Mouse (Mus musculus) megakaryocyte, embryonic 14.5 days (primary cell): ENCODE measurements around the gene 1700028K03Rik. TPM values are rescaled to one million over a fixed set of nuclear protein-coding genes. Genes with fewer than 3 reads are reported as not detected.

Experiments used
- H3K27me3 ChIP-seq: replicated peaks from 2 replicates; pipeline ENCODE3; 2012; ENCODE audit warnings: inconsistent platforms
- H3K36me3 ChIP-seq: replicated peaks from 2 replicates; pipeline ENCODE3; 2012; ENCODE audit warnings: low read length, inconsistent platforms, mixed read lengths
- H3K4me1 ChIP-seq: 2 replicates; pipeline ENCODE4 v1.6.1; 2012; ENCODE audit warnings: inconsistent platforms
- H3K4me3 ChIP-seq: replicated peaks from 2 replicates; pipeline ENCODE3; 2012; ENCODE audit warnings: moderate library complexity, mild to moderate bottlenecking, inconsistent platforms
- H3K9me3 ChIP-seq: 2 replicates; pipeline ENCODE4 v1.6.1; 2012; ENCODE audit warnings: inconsistent platforms
- FLI1 ChIP-seq: IDR thresholded peaks from 2 replicates; pipeline ENCODE4 v1.6.1; 2012; ENCODE audit warnings: low read length, inconsistent platforms, mixed read lengths
- GATA1 ChIP-seq: IDR thresholded peaks from 3 replicates; pipeline ENCODE4 v1.6.1; 2012; ENCODE audit warnings: mixed read lengths, low read length, inconsistent platforms, borderline replicate concordance
- polyA plus RNA-seq: library from polyadenylated mRNA; stranded (reverse); fragments of >175 nt; gene quantifications from 2 replicates; pipeline ENCODE4 v1.2.3, GENCODE M21; 2012; ENCODE audit warnings: low replicate concordance; ENCODE audit not compliant: insufficient read depth

The 1700028K03Rik gene
- not detected in 2 replicates for polyA plus RNA-seq

GRCm38 (mm10) chr5:107534581-107534980, at the start of gene 1700028K03Rik:
TSS of gene 1700028K03Rik (plus strand) at chr5:107534709.
- Histone ChIP-seq H3K4me3 (no peak within 1 kb of the TSS), H3K27me3 (no peaks in the 10 kb centered on the region), H3K4me1 (peaks cover 18% of the 10 kb centered on the region), H3K9me3 (peaks cover 7% of the 10 kb centered on the region), H3K36me3 (no peaks in the 10 kb centered on the region)
- no peak for TF ChIP-seq GATA1
- no peak for TF ChIP-seq FLI1

GRCm38 (mm10) chr5:107488996-107489395, 45.5 kb upstream of the 1700028K03Rik start:
- H3K36me3 ChIP-seq = peaks cover 22% of the 10 kb centered on the region
- H3K4me3 ChIP-seq = no peak overlapping the region
- peaks cover 17% of the 10 kb centered on the region for H3K4me1 ChIP-seq
- no peaks in the 10 kb centered on the region for H3K9me3 ChIP-seq
- H3K27me3 ChIP-seq = no peaks in the 10 kb centered on the region
- TF ChIP-seq GATA1 = no peak
- no peak for TF ChIP-seq FLI1

DNA sequence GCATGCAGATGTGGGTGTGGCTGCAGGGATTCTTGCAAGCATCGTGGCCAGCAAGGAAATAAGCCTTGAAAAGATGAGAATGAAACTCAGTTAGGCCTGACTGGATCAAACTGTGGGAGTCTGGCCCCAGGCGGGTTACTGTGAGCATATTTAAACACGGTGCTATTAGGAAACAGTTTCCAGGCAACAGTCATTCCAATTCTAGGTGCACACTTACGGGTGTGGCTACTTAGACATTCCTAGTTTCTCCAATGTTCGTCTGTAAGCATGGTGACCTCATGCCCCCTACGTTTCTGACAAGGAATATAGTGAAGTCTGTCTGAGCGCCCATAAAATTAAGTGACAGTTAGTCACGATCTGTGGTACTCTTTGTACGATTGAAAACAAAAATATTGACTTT, 43.5 kb upstream of the 1700028K03Rik start:
- Histone ChIP-seq H3K9me3 (peaks cover 5% of the 10 kb centered on the region), H3K4me3 (no peak overlapping the region), H3K4me1 (peaks cover 17% of the 10 kb centered on the region), H3K36me3 (peaks cover 28% of the 10 kb centered on the region), H3K27me3 (no peaks in the 10 kb centered on the region)
- TF ChIP-seq GATA1 (no peak), FLI1 (no peak)

DNA sequence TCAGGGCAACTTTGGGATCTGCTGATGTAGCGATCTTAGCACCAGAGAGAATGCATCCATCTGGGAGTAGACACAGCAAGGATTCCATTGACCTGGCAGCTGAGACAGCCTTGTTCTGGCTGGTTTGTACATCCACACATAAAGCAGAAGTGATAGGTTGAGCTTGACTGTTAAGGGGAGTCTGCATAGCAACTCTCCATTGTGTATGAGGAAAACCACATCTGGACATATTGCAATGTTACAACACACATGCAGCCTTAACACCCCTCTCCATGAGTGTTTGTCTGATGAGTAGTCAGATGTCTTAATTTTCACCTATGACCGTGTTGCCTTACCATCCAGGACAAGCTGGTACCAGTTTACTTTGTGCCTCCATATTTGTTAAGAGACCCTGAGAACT, 42.0 kb upstream of the 1700028K03Rik start:
- TF ChIP-seq FLI1 = no peak
- TF ChIP-seq GATA1 = no peak
- Histone ChIP-seq H3K9me3 (peaks cover 5% of the 10 kb centered on the region), H3K27me3 (no peaks in the 10 kb centered on the region), H3K4me1 (peaks cover 17% of the 10 kb centered on the region), H3K36me3 (peaks cover 30% of the 10 kb centered on the region), H3K4me3 (no peak overlapping the region)

- TF ChIP-seq FLI1 (no peak), GATA1 (no peak)
- no peaks in the 10 kb centered on the region for H3K27me3 ChIP-seq
- H3K4me3 ChIP-seq = no peak overlapping the region
- H3K36me3 ChIP-seq = peaks cover 30% of the 10 kb centered on the region
- H3K9me3 ChIP-seq = peaks cover 5% of the 10 kb centered on the region
- H3K4me1 ChIP-seq = peaks cover 17% of the 10 kb centered on the region
These were observed 39.8 kb upstream of the 1700028K03Rik start for GRCm38 (mm10) chr5:107494759-107495158.

DNA sequence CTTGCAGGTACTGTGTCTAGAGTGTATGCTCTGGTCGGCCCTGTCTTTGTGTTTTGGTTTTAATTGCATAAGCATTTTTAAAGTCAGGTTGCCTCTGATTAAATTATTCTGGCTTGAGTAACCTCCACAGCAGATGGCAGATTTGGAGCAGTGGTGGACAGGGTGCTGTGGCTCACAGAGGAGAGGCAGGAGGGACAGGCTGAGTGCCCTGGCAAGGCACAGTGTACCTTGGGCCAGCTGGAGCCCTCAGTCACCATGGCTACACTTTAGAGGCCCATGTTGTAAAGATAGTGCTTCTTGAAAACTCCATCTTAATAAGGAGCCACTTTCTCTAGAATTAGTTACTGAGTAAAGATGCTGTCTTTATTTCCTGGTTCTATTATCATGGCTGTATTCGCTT, 38.5 kb upstream of the 1700028K03Rik start:
- Histone ChIP-seq H3K9me3 (peaks cover 5% of the 10 kb centered on the region), H3K36me3 (peaks cover 30% of the 10 kb centered on the region), H3K4me3 (no peak overlapping the region), H3K27me3 (no peaks in the 10 kb centered on the region), H3K4me1 (peaks cover 17% of the 10 kb centered on the region)
- TF ChIP-seq GATA1 (no peak), FLI1 (no peak)

DNA sequence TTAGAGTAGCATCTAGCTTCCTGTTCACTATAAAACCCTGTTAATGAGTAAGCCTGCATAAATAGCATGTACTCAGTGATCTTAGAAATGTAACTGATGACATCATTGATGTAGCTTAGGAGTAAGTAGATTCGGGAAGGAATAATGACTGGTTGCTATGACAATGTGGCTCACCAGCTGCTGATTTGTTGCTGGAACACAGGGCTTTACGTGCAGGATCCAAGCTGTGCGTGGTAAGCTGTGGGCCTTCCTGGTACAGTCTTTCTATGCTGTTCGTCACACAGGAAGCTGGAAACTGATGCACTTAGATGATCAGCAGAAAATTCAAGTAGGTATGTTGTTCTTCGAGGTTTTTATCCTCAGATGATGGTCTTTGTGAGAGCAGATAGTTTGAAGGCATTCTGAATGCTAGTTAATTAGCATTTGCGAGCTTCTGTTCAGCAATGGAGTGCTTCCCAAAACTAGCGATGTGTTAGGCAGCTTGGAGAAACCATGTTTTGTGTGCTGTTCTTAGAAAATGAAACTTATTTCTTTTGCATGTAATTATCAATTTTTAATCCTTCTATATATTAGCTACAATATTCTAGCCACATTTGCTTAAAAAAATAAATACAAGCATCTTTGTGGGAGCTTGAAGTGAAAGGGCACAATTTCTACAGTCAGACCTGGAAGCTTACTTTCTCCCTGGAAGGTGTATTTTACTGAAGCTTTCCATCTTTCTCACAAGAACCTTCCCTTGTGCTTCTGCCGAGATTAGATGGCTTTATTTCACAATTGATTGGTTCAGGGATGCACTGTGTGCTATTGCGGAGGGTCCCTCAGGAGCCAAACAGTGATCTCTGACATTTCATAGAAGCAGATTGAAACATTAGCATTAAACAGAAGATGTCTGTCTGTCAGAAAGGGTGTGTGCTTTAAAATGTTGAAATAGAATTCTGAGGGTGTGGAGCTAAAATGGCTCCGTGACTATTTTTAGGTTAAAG, 36.7 kb upstream of the 1700028K03Rik start:
- TF ChIP-seq GATA1 (no peak), FLI1 (no peak)
- peaks cover 5% of the 10 kb centered on the region for H3K9me3 ChIP-seq
- H3K4me1 ChIP-seq = peaks cover 10% of the 10 kb centered on the region
- H3K36me3 ChIP-seq = peaks cover 21% of the 10 kb centered on the region
- H3K4me3 ChIP-seq = no peak overlapping the region
- H3K27me3 ChIP-seq = no peaks in the 10 kb centered on the region

- peaks cover 5% of the 10 kb centered on the region for H3K9me3 ChIP-seq
- TF ChIP-seq FLI1 (no peak), GATA1 (no peak)
- peaks cover 21% of the 10 kb centered on the region for H3K36me3 ChIP-seq
- peaks cover under 1% of the 10 kb centered on the region; the same call in 1 of the 2 replicates for H3K4me1 ChIP-seq
- H3K27me3 ChIP-seq = no peaks in the 10 kb centered on the region
- H3K4me3 ChIP-seq = no peak overlapping the region
These were observed 35.7 kb upstream of the 1700028K03Rik start for GRCm38 (mm10) chr5:107498806-107499310.

GRCm38 (mm10) chr5:107499891-107500535, 34.5 kb upstream of the 1700028K03Rik start:
- Histone ChIP-seq H3K36me3 (peaks cover 19% of the 10 kb centered on the region), H3K4me1 (no peaks in the 10 kb centered on the region), H3K4me3 (no peak overlapping the region), H3K9me3 (no peaks in the 10 kb centered on the region), H3K27me3 (no peaks in the 10 kb centered on the region)
- TF ChIP-seq FLI1 = no peak
- no peak for TF ChIP-seq GATA1
